Mouse (Mus musculus): ENCODE data around the gene Rlbp1. TPM values are rescaled to one million over a fixed set of nuclear protein-coding genes. Genes with fewer than 3 reads are reported as not detected.

The Rlbp1 gene
- total RNA-seq, 2 experiments from 2014 or later: not detected

DNA sequence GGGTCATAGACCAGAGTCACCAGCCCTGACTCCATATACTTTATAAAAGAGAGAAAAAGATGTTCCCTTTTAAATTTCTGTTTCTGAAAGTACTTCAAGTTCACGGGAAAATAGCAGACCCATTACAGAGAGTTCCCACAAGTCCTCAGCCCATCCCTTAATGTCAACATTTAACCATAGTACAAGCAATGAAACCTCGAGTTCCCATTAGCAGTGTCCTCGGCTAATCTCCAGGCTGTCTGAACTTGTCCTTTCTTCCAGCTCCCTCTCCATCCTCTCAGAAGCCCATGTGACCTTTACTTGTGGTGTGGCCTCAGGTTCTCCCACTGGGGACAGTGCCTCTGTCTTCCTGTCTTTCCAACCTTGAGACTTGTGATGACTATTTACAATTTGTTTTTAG is 53.4 kb downstream of the Rlbp1 start:
- no peak for ATAC-seq (replicated peaks; ENCODE audit: low FRiP score, poor library complexity, severe bottlenecking)

DNA sequence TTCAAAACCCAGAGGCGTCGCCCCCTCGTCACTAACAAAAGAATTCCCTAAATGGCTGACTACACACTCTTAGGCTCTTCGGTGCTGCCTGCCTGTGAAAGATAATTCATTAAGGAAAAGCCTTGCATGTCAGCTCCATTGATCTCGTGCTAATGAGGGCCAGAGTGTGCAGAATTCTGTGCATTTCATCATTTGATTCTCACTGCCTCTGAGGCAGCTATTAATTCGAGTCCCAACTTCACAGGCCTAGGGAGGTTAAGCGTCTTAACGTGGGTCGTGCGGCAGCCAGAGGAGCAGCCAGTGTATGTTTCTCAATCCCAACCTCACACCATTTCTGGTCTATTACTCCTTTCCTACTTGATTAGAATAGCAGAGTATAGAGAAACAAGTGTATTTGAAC is 55.7 kb downstream of the Rlbp1 start:
- ATAC-seq (replicated peaks; ENCODE audit: low FRiP score, poor library complexity, severe bottlenecking): no peak

DNA sequence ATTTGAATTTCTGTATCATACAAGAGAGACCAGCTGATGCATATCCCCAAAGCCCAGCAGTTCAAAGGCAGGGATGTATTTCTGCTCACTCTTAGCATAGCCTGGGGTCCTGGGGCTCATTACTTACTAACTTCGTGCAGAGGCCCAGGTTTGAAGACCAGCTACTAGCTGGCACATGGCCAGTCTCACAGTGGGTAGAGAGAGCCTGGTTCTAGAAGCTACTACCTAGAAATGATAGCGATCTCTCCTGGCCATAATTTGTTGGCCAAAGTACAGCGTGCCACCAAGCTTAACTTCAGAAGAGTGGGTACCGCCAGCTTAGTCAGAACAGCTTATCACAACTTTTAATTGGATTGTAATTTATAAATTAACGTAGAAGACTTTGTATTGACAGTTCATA is 58.1 kb downstream of the Rlbp1 start:
- no peak for ATAC-seq (replicated peaks; ENCODE audit: low FRiP score, poor library complexity, severe bottlenecking)

Other genes starting within 250 kb of the Rlbp1 start
- not detected in 2 replicates for gene Mfge8, start 238.0 kb downstream of the Rlbp1 start, total RNA-seq (2015; ENCODE audit: low replicate concordance)
- 1.1 and 2.7 TPM in 2 replicates for gene Mfge8, start 238.0 kb downstream of the Rlbp1 start, total RNA-seq (2017; ENCODE audit: low replicate concordance)
- 19.0 and 19.6 TPM in 2 replicates for gene Abhd2, start 113.8 kb downstream of the Rlbp1 start, total RNA-seq (2015; ENCODE audit: low replicate concordance)
- gene Abhd2, start 113.8 kb downstream of the Rlbp1 start, total RNA-seq (2017; ENCODE audit: low replicate concordance): 12.1 and 14.9 TPM in 2 replicates
- gene Fanci, start 4.9 kb upstream of the Rlbp1 start, total RNA-seq (2015; ENCODE audit: low replicate concordance): 2.3 and 6.5 TPM in 2 replicates
- gene Fanci, start 4.9 kb upstream of the Rlbp1 start, total RNA-seq (2017; ENCODE audit: low replicate concordance): 11.6 and 11.8 TPM in 2 replicates
- 5.2 and 18.4 TPM in 2 replicates for gene Polg, start 79.3 kb upstream of the Rlbp1 start, total RNA-seq (2015; ENCODE audit: low replicate concordance)
- gene Polg, start 79.3 kb upstream of the Rlbp1 start, total RNA-seq (2017; ENCODE audit: low replicate concordance): 26.6 and 27.6 TPM in 2 replicates
- 0.42 TPM in 1 of 2 replicates, not detected in the other for gene Rhcg, start 230.6 kb upstream of the Rlbp1 start, total RNA-seq (2015; ENCODE audit: low replicate concordance)
- gene Rhcg, start 230.6 kb upstream of the Rlbp1 start, total RNA-seq (2017; ENCODE audit: low replicate concordance): 0.26 TPM in 1 of 2 replicates, not detected in the other

Data from erythroblast, adult 5-6 weeks (primary cell).